12 mouse cellular contexts compared by ENCODE assay signal in the genomic region with DNA sequence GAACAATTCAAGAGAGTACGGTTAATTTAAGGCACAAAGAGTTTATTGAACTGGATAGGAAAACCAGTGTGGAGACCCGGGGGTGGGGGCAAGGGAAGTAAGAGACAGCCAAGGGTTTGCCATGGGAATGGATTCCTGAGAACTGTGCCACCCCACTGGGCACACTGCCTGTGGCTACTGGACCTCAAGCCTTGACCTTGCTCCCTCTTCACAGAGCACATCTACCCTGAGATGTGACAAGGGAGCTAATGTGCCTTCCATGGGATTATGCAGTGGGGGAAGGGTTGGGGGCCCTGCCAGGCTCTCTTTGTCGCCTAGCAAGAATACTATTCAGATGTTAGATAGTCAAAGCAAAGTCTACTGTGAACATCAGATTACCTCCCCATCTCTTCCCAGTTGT.
DNase-seq lines count a peak whose midpoint lies in the region; ATAC-seq lines count a peak whose summit lies in the region.
"Had no signal": no experiment of that assay in that cellular context is flagged by ENCODE, and none has a peak within 500 bp of the region (broad histone marks: within the 10 kb centered on the region; RNA-seq: fewer than 3 reads in every experiment).

No protein-coding gene starts in this region.

- H3K9ac ChIP-seq in forebrain, embryonic 14.5 days (ENCODE audit: low read length) = no peak overlapping the region
- H3K9ac ChIP-seq in midbrain, embryonic 16.5 days (ENCODE audit: low read depth, low read length) = no peak overlapping the region
- H3K9ac ChIP-seq: liver, embryonic 15.5 days had no signal

- no peaks in the 10 kb centered on the region for H3K27me3 ChIP-seq in forebrain, embryonic 14.5 days (replicated peaks; ENCODE audit: control insufficient read depth, insufficient read depth, low read length)
- H3K27me3 ChIP-seq in midbrain, embryonic 16.5 days (ENCODE audit: control insufficient read depth, insufficient read depth, low read depth, low read length) = no peaks in the 10 kb centered on the region
- H3K27me3 ChIP-seq: CH12.LX; liver, embryonic 15.5 days had no signal

- H3K4me3 ChIP-seq in forebrain, embryonic 14.5 days (ENCODE audit: low read depth, low read length) = no peak overlapping the region
- no peak overlapping the region for H3K4me3 ChIP-seq in midbrain, embryonic 16.5 days (ENCODE audit: low read depth, low read length)
- H3K4me3 ChIP-seq: liver, embryonic 15.5 days had no signal

- H3K4me1 ChIP-seq in forebrain, embryonic 14.5 days (ENCODE audit: control insufficient read depth, insufficient read depth, low read length) = peaks cover 8% of the 10 kb centered on the region; the same call in 1 of the 2 replicates
- peaks cover 4% of the 10 kb centered on the region for H3K4me1 ChIP-seq in midbrain, embryonic 16.5 days (ENCODE audit: control insufficient read depth, insufficient read depth, low read length)

- peak; percentile 62 for DNase-seq in forebrain, embryonic 14.5 days (ENCODE audit: low spot score)
- DNase-seq in layer of hippocampus, adult 9-11 months = peak; percentile 59
- no peak for DNase-seq in gastrocnemius, postnatal 14 days
- DNase-seq in spleen, postnatal 4 days (ENCODE audit: low spot score in 2 of 2) = no peak
- DNase-seq in gastrocnemius, adult 8-10 months (ENCODE audit: low spot score in 2 of 2) = no peak
- DNase-seq in ovary, adult 18-20 months (ENCODE audit: low spot score) = no peak
- DNase-seq: adrenal gland, postnatal 10 days had no signal

- intact Hi-C loops in gastrocnemius, postnatal 14 days (cut with DNase I; ENCODE audit: low total_unique reads) = no loop called here

- H3K36me3 ChIP-seq in forebrain, embryonic 14.5 days (ENCODE audit: control insufficient read depth, insufficient read depth, low read length) = no peaks in the 10 kb centered on the region
- no peaks in the 10 kb centered on the region for H3K36me3 ChIP-seq in midbrain, embryonic 16.5 days (ENCODE audit: control insufficient read depth, insufficient read depth, low read length)
- H3K36me3 ChIP-seq: liver, embryonic 15.5 days had no signal

- H3K9me3 ChIP-seq in forebrain, embryonic 14.5 days (replicated peaks; ENCODE audit: control insufficient read depth, low read length) = no peaks in the 10 kb centered on the region
- H3K9me3 ChIP-seq in midbrain, embryonic 16.5 days (replicated peaks; ENCODE audit: control insufficient read depth, low read length, poor library complexity, severe bottlenecking) = no peaks in the 10 kb centered on the region
- H3K9me3 ChIP-seq: liver, embryonic 15.5 days had no signal

- ATAC-seq in cerebellum, adult (ENCODE audit: insufficient number of reproducible peaks, low FRiP score, low TSS enrichment) = 0 out of 2 replicates have a peak, but pooled peaks have one; percentile 40
- peak; percentile 82 for ATAC-seq in forebrain, embryonic 14.5 days
- peak; percentile 91 for ATAC-seq in midbrain, embryonic 16.5 days
- ATAC-seq: inflammation-experienced regulatory T-cells, adult 6 months had no signal

- no peak overlapping the region for H3K4me2 ChIP-seq in forebrain, embryonic 14.5 days (ENCODE audit: low read length)
- no peak overlapping the region for H3K4me2 ChIP-seq in midbrain, embryonic 16.5 days (ENCODE audit: low read length)
- H3K4me2 ChIP-seq: liver, embryonic 15.5 days had no signal

- no peak overlapping the region for H3K27ac ChIP-seq in forebrain, embryonic 14.5 days (ENCODE audit: low read depth, low read length)
- H3K27ac ChIP-seq in midbrain, embryonic 16.5 days (ENCODE audit: low read length) = peak overlapping the region; percentile 66; the same call in 1 of the 2 replicates
- H3K27ac ChIP-seq: liver, embryonic 15.5 days had no signal

- WGBS in forebrain, embryonic 14.5 days = 49% methylated on average over 3 of the region's 3 CpGs
- WGBS in midbrain, embryonic 16.5 days = 29% methylated on average over 3 of the region's 3 CpGs

Comparison
In these comparisons a context has a peak if more than half of its experiments do, and no peak if none do; other contexts are left out.
1. ATAC-seq: peak in every context shown above with its lines; median percentile 91 in midbrain, embryonic 16.5 days; 82 in forebrain, embryonic 14.5 days; 40 in cerebellum, adult.
2. DNase-seq: peak in forebrain, embryonic 14.5 days (single experiment) and layer of hippocampus, adult 9-11 months (single experiment); none in gastrocnemius, postnatal 14 days (single experiment), spleen, postnatal 4 days (0 of 2), gastrocnemius, adult 8-10 months (0 of 2) and ovary, adult 18-20 months (single experiment).